Mouse (Mus musculus) heart, adult 2 months (tissue): ENCODE measurements around the gene Spata13. TPM values are rescaled to one million over a fixed set of nuclear protein-coding genes. Genes with fewer than 3 reads are reported as not detected.
A peak's percentile ranks its signal among the peaks of the same experiment; 100 is the strongest.

ENCODE experiments used
- DNase-seq, 2 experiments: peaks; one replicate each; pipeline ENCODE4 v3.0.0; 2021
- H3K27ac ChIP-seq: fragments of 200-600 bp; 2 replicates; pipeline ENCODE4 v1.8.1; 2022
- H3K27me3 ChIP-seq: fragments of 200-500 bp; 2 replicates; pipeline ENCODE4 v1.6.1; 2012; ENCODE audit warnings: mild to moderate bottlenecking, low read length, inconsistent platforms, mixed read lengths; ENCODE audit not compliant: control insufficient read depth, insufficient read depth
- H3K36me3 ChIP-seq: fragments of 200-500 bp; 2 replicates; pipeline ENCODE4 v1.6.1; 2012; ENCODE audit warnings: low read length, inconsistent platforms; ENCODE audit not compliant: control insufficient read depth, insufficient read depth
- H3K4me1 ChIP-seq: fragments of 200-500 bp; 2 replicates; pipeline ENCODE4 v1.6.1; 2011; ENCODE audit warnings: low read length; ENCODE audit not compliant: control insufficient read depth, insufficient read depth
- H3K4me3 ChIP-seq: fragments of 200-600 bp; 2 replicates; pipeline ENCODE4 v1.8.1; 2022
- H3K79me2 ChIP-seq: fragments of 200-500 bp; replicated peaks from 2 replicates; pipeline ENCODE4 v1.6.1; 2012; ENCODE audit warnings: mild to moderate bottlenecking, inconsistent platforms, low read length, moderate library complexity, mixed read lengths; ENCODE audit not compliant: control insufficient read depth, insufficient read depth
- H3K9ac ChIP-seq: fragments of 200-500 bp; 2 replicates; pipeline ENCODE4 v1.6.1; 2012; ENCODE audit warnings: low read depth, mild to moderate bottlenecking, control low read depth, inconsistent platforms, low read length, mixed read lengths
- CTCF ChIP-seq: fragments of 200-600 bp; IDR thresholded peaks from 2 replicates; pipeline ENCODE4 v1.8.1; 2022; ENCODE audit warnings: antibody characterized with exemption, mild to moderate bottlenecking, moderate library complexity
- EP300 ChIP-seq: fragments of 200-500 bp; IDR thresholded peaks from 2 replicates; pipeline ENCODE4 v1.6.1; 2011; ENCODE audit warnings: low read depth, low read length, control low read depth; ENCODE audit not compliant: insufficient read depth
- POLR2A ChIP-seq: fragments of 200-500 bp; IDR thresholded peaks from 2 replicates; pipeline ENCODE4 v1.6.1; 2011; ENCODE audit warnings: mild to moderate bottlenecking, low read depth, low read length, control low read depth; ENCODE audit not compliant: insufficient read depth
- WGBS: fragments of 180-500 bp; shearing (Covaris S2); methylation state at CpG from one replicate; pipeline ENCODE4 v1.1.7; 2018; 5-methylcytosine and 5-hydroxymethylcytosine counted together
- intact Hi-C: fragments of 180-260 bp; cut with DNase I; formaldehyde crosslinking; loops from one replicate; pipeline ENCODE4 v1.15.1; 2025
- polyA plus RNA-seq: library from polyadenylated mRNA; depleted of rRNA; stranded (reverse); fragments of >200 nt; gene quantifications from 2 replicates; pipeline ENCODE4 v1.2.3, GENCODE M21; 2012
- total RNA-seq, 2 experiments: library from RNA; stranded (reverse); gene quantifications; 2 replicates each; pipeline ENCODE4 v1.2.3; 2021

The Spata13 gene
- total and polyA plus RNA-seq, 3 experiments: 9.5 to 14.7 (median 13.1) TPM

- H3K4me3 ChIP-seq: no peak overlapping the region
- intact Hi-C loops: loop anchor here (1.0 to 10.0 kb wide), 2 partner anchors 169 to 430 kb away; partner anchors contain the start of gene Mtmr6
- no peaks in the 10 kb centered on the region for H3K79me2 ChIP-seq
- DNase-seq: peak; percentile 37 to 74
- no peak overlapping the region for H3K9ac ChIP-seq
- TF ChIP-seq EP300 (no peak), CTCF (peak; percentile 86)
- no peaks in the 10 kb centered on the region for H3K27me3 ChIP-seq
- H3K4me1 ChIP-seq: peaks cover 3% of the 10 kb centered on the region
- WGBS: 65% methylated on average over 14 of the region's 14 CpGs
- no peak overlapping the region for H3K27ac ChIP-seq
- H3K36me3 ChIP-seq: no peaks in the 10 kb centered on the region
Observed at GRCm38 (mm10) chr14:60694215-60694997, 60.6 kb downstream of the Spata13 start.

- no peak for DNase-seq
- intact Hi-C loops: loop anchor here (10.0 kb wide), 1 partner anchor 433 kb away; the partner anchor contains the start of gene Mtmr6
- Histone ChIP-seq H3K27me3 (no peaks in the 10 kb centered on the region), H3K79me2 (no peaks in the 10 kb centered on the region), H3K9ac (no peak overlapping the region), H3K27ac (no peak overlapping the region), H3K4me1 (peaks cover 3% of the 10 kb centered on the region), H3K36me3 (no peaks in the 10 kb centered on the region), H3K4me3 (no peak overlapping the region)
- TF ChIP-seq CTCF (no peak), POLR2A (no peak), EP300 (no peak)
- 85% methylated on average over 6 of the region's 8 CpGs for WGBS
Observed at GRCm38 (mm10) chr14:60697351-60697750, 63.5 kb downstream of the Spata13 start.

DNA sequence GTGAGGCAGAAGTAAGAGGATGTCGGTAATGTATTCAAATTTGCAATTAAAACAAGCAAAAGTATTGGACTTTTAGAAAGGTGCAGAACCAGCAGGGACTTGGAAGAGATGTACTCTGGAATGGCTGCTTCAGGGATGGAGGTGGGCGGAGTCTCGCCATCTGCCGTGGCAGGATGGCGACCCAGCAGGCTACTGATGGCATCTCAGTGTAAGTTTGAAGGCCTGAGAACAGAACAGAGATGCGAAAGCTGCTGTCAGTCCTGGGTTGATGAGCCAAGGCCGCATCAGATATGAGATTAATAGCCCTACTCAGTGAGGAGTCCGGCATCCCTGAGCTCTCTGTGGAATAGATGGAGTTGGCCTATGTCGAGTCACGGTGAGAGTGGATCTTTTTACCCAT lies 65.2 kb downstream of the Spata13 start:
- TF ChIP-seq EP300: no peak
- TF ChIP-seq CTCF: no peak
- no peak for TF ChIP-seq POLR2A
- 83% methylated on average over 10 of the region's 10 CpGs for WGBS
- intact Hi-C loops: loop anchor here (10.0 kb wide), 1 partner anchor 434 kb away; the partner anchor contains the start of gene Mtmr6

DNA sequence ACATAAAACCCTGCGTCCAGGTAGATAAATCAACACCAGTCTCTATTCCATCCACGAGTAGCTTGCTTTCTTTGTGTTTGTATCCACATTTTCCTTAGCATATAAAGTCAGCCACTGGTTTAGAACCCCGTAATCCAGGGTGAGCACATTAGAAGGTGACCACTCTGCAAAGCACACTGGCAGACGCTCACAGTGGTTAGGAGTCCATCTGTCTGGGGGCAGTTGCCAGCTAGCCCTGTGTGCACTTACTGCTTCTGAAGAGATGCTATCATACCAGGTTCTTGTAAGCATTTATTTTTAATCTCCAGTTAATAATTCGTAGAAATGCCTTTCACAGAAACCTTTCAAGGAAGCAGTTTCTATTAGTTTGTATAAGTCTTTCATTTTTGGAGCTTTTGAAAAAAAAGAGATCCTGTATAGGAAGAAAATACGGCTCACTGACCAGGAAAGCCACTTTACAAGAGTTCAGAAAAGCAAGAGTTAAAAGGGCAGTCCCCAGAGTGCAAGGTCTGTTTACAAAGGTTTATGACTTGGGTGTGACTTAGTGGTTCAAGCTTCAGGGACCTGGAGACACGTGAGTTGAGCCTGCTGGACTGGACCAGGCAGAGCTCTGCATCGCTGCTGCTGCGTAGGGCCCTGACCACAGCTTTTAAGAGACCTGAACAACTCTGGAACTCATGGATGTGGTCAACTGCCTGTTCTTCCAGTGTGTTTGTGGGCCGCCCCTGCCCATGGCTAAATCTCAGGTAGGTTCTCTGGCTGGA lies 68.8 kb downstream of the Spata13 start:
- H3K36me3 ChIP-seq: no peaks in the 10 kb centered on the region
- no peaks in the 10 kb centered on the region for H3K27me3 ChIP-seq
- no peak overlapping the region for H3K27ac ChIP-seq
- peaks cover 3% of the 10 kb centered on the region for H3K4me1 ChIP-seq
- H3K79me2 ChIP-seq: no peaks in the 10 kb centered on the region
- intact Hi-C loops: no loop called here
- TF ChIP-seq EP300 (no peak), POLR2A (no peak), CTCF (no peak)
- 85% methylated on average over 10 of the region's 10 CpGs for WGBS
- no peak for DNase-seq
- H3K4me3 ChIP-seq: no peak overlapping the region
- no peak overlapping the region for H3K9ac ChIP-seq

More for the DNA sequence above, 65.2 kb downstream of the Spata13 start:
- H3K36me3 ChIP-seq: no peaks in the 10 kb centered on the region
- no peak overlapping the region for H3K9ac ChIP-seq
- DNase-seq: no peak
- peaks cover 1% of the 10 kb centered on the region for H3K4me1 ChIP-seq
- no peaks in the 10 kb centered on the region for H3K79me2 ChIP-seq
- H3K4me3 ChIP-seq: no peak overlapping the region
- H3K27me3 ChIP-seq: no peaks in the 10 kb centered on the region
- no peak overlapping the region for H3K27ac ChIP-seq

DNA sequence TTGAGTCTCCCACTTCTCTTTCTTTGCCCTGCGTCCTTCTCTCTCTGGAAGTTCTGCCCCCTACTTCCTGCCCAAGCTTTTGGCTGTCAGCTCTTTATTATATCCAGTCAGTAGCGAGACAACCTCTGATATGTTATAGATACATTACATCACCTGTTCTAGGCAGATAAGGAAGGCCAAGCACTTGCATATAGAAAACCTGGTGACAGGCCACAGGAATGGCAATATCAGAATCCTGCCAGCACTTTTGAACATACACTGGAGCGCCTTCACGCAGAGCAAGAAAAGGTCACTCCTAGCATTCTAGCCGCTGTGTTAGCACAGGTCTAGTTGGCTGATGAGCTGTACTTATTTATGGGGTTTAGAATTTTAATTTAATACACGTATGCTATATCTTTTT lies 70.7 kb downstream of the Spata13 start:
- Histone ChIP-seq H3K27ac (no peak overlapping the region), H3K27me3 (no peaks in the 10 kb centered on the region), H3K79me2 (no peaks in the 10 kb centered on the region), H3K9ac (no peak overlapping the region), H3K36me3 (no peaks in the 10 kb centered on the region), H3K4me1 (peaks cover 3% of the 10 kb centered on the region), H3K4me3 (no peak overlapping the region)
- no peak for DNase-seq
- TF ChIP-seq POLR2A (no peak), EP300 (no peak), CTCF (no peak)
- 52% methylated on average over 6 of the region's 6 CpGs for WGBS
- intact Hi-C loops: no loop called here

GRCm38 (mm10) chr14:60704961-60705360 lies 71.2 kb downstream of the Spata13 start:
- DNase-seq: peak in 1 of 2 experiments; percentile 52
- intact Hi-C loops: no loop called here
- no peaks in the 10 kb centered on the region for H3K79me2 ChIP-seq
- no peaks in the 10 kb centered on the region for H3K36me3 ChIP-seq
- TF ChIP-seq CTCF (no peak), POLR2A (no peak), EP300 (no peak)
- 27% methylated on average over 3 of the region's 3 CpGs for WGBS
- no peak overlapping the region for H3K4me3 ChIP-seq
- no peak overlapping the region for H3K9ac ChIP-seq
- peaks cover 3% of the 10 kb centered on the region for H3K4me1 ChIP-seq
- H3K27ac ChIP-seq: no peak overlapping the region
- H3K27me3 ChIP-seq: no peaks in the 10 kb centered on the region
